Mouse (Mus musculus): Measurements from ENCODE around the gene Rasip1. TPM values are rescaled to one million over a fixed set of nuclear protein-coding genes. Genes with fewer than 3 reads are reported as not detected.

The Rasip1 gene
- polyA plus RNA-seq, 1 experiment from 2014 or later = 35.3 TPM

GRCm38 (mm10) chr7:45593118-45593815, 34.0 kb upstream of the Rasip1 start:
- no peaks in the 10 kb centered on the region for H3K4me1 ChIP-seq (ENCODE audit: insufficient read depth)
- TF ChIP-seq CTCF (IDR thresholded peaks at IDR 0.05; ENCODE audit: low read depth) = peak; percentile 92
- no peaks in the 10 kb centered on the region for H3K27me3 ChIP-seq (ENCODE audit: insufficient read depth, low read length)
- no peak overlapping the region for H3K4me2 ChIP-seq
- WGBS = 17% methylated on average over 10 of the region's 10 CpGs
- H3K27ac ChIP-seq (ENCODE audit: low read depth) = no peak overlapping the region
- H3K9ac ChIP-seq = no peak overlapping the region
- DNase-seq = peak; percentile 78
- no peak overlapping the region for H3K4me3 ChIP-seq (ENCODE audit: low read depth, low read length)
- ATAC-seq (ENCODE audit: insufficient read depth) = no peak
- H3K9me3 ChIP-seq (ENCODE audit: low read depth, low read length) = no peaks in the 10 kb centered on the region
- peaks cover under 1% of the 10 kb centered on the region; the same call in 1 of the 2 replicates for H3K36me3 ChIP-seq (ENCODE audit: insufficient read depth)

GRCm38 (mm10) chr7:45595176-45595575, 32.1 kb upstream of the Rasip1 start:
- Histone ChIP-seq H3K4me3 (ENCODE audit: low read depth, low read length) (no peak overlapping the region), H3K9ac (no peak overlapping the region), H3K36me3 (ENCODE audit: insufficient read depth) (no peaks in the 10 kb centered on the region), H3K4me2 (no peak overlapping the region), H3K4me1 (ENCODE audit: insufficient read depth) (no peaks in the 10 kb centered on the region), H3K27ac (ENCODE audit: low read depth) (no peak overlapping the region), H3K27me3 (ENCODE audit: insufficient read depth, low read length) (no peaks in the 10 kb centered on the region), H3K9me3 (ENCODE audit: low read depth, low read length) (no peaks in the 10 kb centered on the region)
- 70% methylated on average over 4 of the region's 4 CpGs for WGBS
- ATAC-seq (ENCODE audit: insufficient read depth) = no peak
- no peak for DNase-seq
- no peak for TF ChIP-seq CTCF (IDR thresholded peaks at IDR 0.05; ENCODE audit: low read depth)

GRCm38 (mm10) chr7:45596107-45596506, 31.2 kb upstream of the Rasip1 start:
- DNase-seq (no peak), ATAC-seq (ENCODE audit: insufficient read depth) (no peak)
- H3K27me3 ChIP-seq (ENCODE audit: insufficient read depth, low read length) = no peaks in the 10 kb centered on the region
- H3K27ac ChIP-seq (ENCODE audit: low read depth) = no peak overlapping the region
- H3K9me3 ChIP-seq (ENCODE audit: low read depth, low read length) = no peaks in the 10 kb centered on the region
- WGBS = 53% methylated on average over 1 of the region's 1 CpGs
- H3K4me2 ChIP-seq = no peak overlapping the region
- H3K36me3 ChIP-seq (ENCODE audit: insufficient read depth) = no peaks in the 10 kb centered on the region
- no peak for TF ChIP-seq CTCF (IDR thresholded peaks at IDR 0.05; ENCODE audit: low read depth)
- no peak overlapping the region for H3K9ac ChIP-seq
- H3K4me1 ChIP-seq (ENCODE audit: insufficient read depth) = no peaks in the 10 kb centered on the region
- no peak overlapping the region for H3K4me3 ChIP-seq (ENCODE audit: low read depth, low read length)

GRCm38 (mm10) chr7:45597013-45597412, 30.3 kb upstream of the Rasip1 start:
- Histone ChIP-seq H3K9me3 (ENCODE audit: low read depth, low read length) (no peaks in the 10 kb centered on the region), H3K4me2 (no peak overlapping the region), H3K27ac (ENCODE audit: low read depth) (no peak overlapping the region), H3K36me3 (ENCODE audit: insufficient read depth) (no peaks in the 10 kb centered on the region), H3K9ac (no peak overlapping the region), H3K4me3 (ENCODE audit: low read depth, low read length) (no peak overlapping the region), H3K27me3 (ENCODE audit: insufficient read depth, low read length) (no peaks in the 10 kb centered on the region), H3K4me1 (ENCODE audit: insufficient read depth) (no peaks in the 10 kb centered on the region)
- TF ChIP-seq CTCF (IDR thresholded peaks at IDR 0.05; ENCODE audit: low read depth) = no peak
- DNase-seq = no peak
- 83% methylated on average over 5 of the region's 5 CpGs for WGBS
- ATAC-seq (ENCODE audit: insufficient read depth) = no peak

- no peaks in the 10 kb centered on the region for H3K36me3 ChIP-seq (ENCODE audit: insufficient read depth)
- no peaks in the 10 kb centered on the region for H3K9me3 ChIP-seq (ENCODE audit: low read depth, low read length)
- no peak overlapping the region for H3K4me3 ChIP-seq (ENCODE audit: low read depth, low read length)
- ATAC-seq (ENCODE audit: insufficient read depth) (no peak), DNase-seq (no peak)
- H3K4me2 ChIP-seq = no peak overlapping the region
- H3K27ac ChIP-seq (ENCODE audit: low read depth) = no peak overlapping the region
- no peaks in the 10 kb centered on the region for H3K4me1 ChIP-seq (ENCODE audit: insufficient read depth)
- TF ChIP-seq CTCF (IDR thresholded peaks at IDR 0.05; ENCODE audit: low read depth) = no peak
- WGBS = 87% methylated on average over 6 of the region's 6 CpGs
- no peak overlapping the region for H3K9ac ChIP-seq
- no peaks in the 10 kb centered on the region for H3K27me3 ChIP-seq (ENCODE audit: insufficient read depth, low read length)
These were observed 29.8 kb upstream of the Rasip1 start for GRCm38 (mm10) chr7:45597527-45597926.

GRCm38 (mm10) chr7:45598960-45599879, 28.1 kb upstream of the Rasip1 start:
- no peak for ATAC-seq (ENCODE audit: insufficient read depth)
- Histone ChIP-seq H3K36me3 (ENCODE audit: insufficient read depth) (no peaks in the 10 kb centered on the region), H3K27ac (ENCODE audit: low read depth) (no peak overlapping the region), H3K4me2 (no peak overlapping the region), H3K9me3 (ENCODE audit: low read depth, low read length) (no peaks in the 10 kb centered on the region), H3K4me3 (ENCODE audit: low read depth, low read length) (no peak overlapping the region), H3K27me3 (ENCODE audit: insufficient read depth, low read length) (no peaks in the 10 kb centered on the region), H3K4me1 (ENCODE audit: insufficient read depth) (no peaks in the 10 kb centered on the region), H3K9ac (no peak overlapping the region)
- no peak for TF ChIP-seq CTCF (IDR thresholded peaks at IDR 0.05; ENCODE audit: low read depth)
- WGBS = 34% methylated on average over 18 of the region's 18 CpGs
- peak; percentile 21 for DNase-seq

GRCm38 (mm10) chr7:45605704-45606289, 21.5 kb upstream of the Rasip1 start:
- no peak overlapping the region for H3K4me2 ChIP-seq
- DNase-seq (no peak), ATAC-seq (ENCODE audit: insufficient read depth) (no peak)
- H3K27ac ChIP-seq (ENCODE audit: low read depth) = no peak overlapping the region
- 64% methylated on average over 9 of the region's 9 CpGs for WGBS
- no peak overlapping the region for H3K9ac ChIP-seq
- no peaks in the 10 kb centered on the region for H3K27me3 ChIP-seq (ENCODE audit: insufficient read depth, low read length)
- TF ChIP-seq CTCF (IDR thresholded peaks at IDR 0.05; ENCODE audit: low read depth) = no peak
- no peaks in the 10 kb centered on the region for H3K4me1 ChIP-seq (ENCODE audit: insufficient read depth)
- H3K4me3 ChIP-seq (ENCODE audit: low read depth, low read length) = no peak overlapping the region
- H3K36me3 ChIP-seq (ENCODE audit: insufficient read depth) = no peaks in the 10 kb centered on the region
- no peaks in the 10 kb centered on the region for H3K9me3 ChIP-seq (ENCODE audit: low read depth, low read length)
